Mouse (Mus musculus) left cerebral cortex, adult 2 months (tissue): ENCODE measurements at regions not wholly inside any gene's neighbourhood (a gene's known extent, or its start where the extent isn't known, plus 50 kb on each side); places are given as distances from the start of the nearest gene placed in this dataset.
A peak's percentile ranks its signal among the peaks of the same experiment; 100 is the strongest.
"Not testable (repeated sequence)": the region's sequence is repeated elsewhere in the genome, so short reads cannot be mapped to it uniquely, and the experiment has no call there.

Experiments
- DNase-seq, 2 experiments: peaks; one replicate each; pipeline ENCODE4 v3.0.0; 2021 to 2022; ENCODE audit warnings: low spot score in 2 of 2, mixed read lengths in 1 of 2; ENCODE audit errors: extremely low spot score in 1 of 2
- H3K27ac ChIP-seq: fragments of 200-600 bp; 2 replicates; pipeline ENCODE4 v1.8.1; 2022
- H3K4me3 ChIP-seq: fragments of 200-600 bp; 2 replicates; pipeline ENCODE4 v1.8.1; 2022
- CTCF ChIP-seq: fragments of 200-600 bp; IDR thresholded peaks from 2 replicates; pipeline ENCODE4 v1.8.1; 2022; ENCODE audit warnings: antibody characterized with exemption, mild to moderate bottlenecking, moderate library complexity
- intact Hi-C: fragments of 180-260 bp; cut with DNase I; formaldehyde crosslinking; loops from one replicate; pipeline ENCODE4 v1.15.1; 2025

DNA sequence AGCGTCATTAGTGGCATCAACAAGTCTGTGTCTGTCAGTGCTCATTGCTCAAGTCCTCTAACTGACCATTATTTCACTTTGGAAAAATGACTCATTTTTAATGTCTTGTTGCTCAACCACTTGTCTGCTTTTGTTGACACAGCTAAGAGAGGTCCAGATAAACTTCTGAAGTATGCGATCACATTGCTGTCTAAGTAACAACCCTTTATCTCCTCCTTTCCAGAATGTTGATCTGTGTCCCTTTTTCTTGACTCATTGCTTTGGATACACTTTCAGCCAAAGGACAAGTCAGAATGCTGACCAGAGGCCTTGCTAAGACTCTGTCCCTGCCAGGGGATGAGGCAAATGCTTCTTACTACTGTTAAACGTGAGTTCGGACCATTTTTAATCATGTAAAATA is 407.2 kb upstream of the Zfp507 start:
- no peak overlapping the region for H3K27ac ChIP-seq
- intact Hi-C loops, result no loop called here
- no peak for TF ChIP-seq CTCF
- no peak for DNase-seq
- H3K4me3 ChIP-seq, result no peak overlapping the region

GRCm38 (mm10) chr7:36207525-36208260 is 404.9 kb upstream of the Zfp507 start:
- no peak overlapping the region for H3K4me3 ChIP-seq
- no peak for TF ChIP-seq CTCF
- peak in 1 of 2 experiments; percentile 63 for DNase-seq
- intact Hi-C loops, result no loop called here
- H3K27ac ChIP-seq, result no peak overlapping the region

DNA sequence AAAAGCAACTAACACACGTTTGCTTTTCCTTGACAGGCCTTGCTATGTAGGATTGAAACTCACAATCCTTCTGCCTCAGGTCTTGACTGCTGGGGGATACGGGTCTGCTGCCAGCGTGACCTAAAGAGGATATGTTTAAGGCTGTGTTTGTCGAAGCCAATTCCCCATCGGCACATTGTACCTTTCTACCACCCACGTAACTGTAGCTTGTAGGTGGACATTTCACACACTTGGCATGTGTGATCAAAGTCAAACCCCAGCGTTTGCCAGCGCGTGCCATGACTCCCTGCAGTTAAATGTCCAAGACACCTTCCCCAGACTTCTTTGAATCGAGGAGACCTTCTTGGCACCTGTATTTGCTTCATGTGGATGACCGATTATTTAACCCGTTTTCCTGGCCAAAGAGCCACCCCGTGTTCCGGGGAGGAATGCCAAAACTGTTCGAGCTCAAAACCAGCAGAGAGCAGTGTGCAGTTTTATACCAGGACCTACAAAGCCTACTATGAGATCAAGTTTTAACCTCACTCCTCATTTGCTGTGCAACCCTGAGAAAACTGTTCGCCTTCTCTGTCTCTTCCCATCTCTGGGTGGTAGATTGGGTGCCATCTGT is 395.4 kb upstream of the Zfp507 start:
- Histone ChIP-seq H3K27ac (no peak overlapping the region), H3K4me3 (no peak overlapping the region)
- no peak; the same call in 1 of the 2 replicates for TF ChIP-seq CTCF
- DNase-seq, result no peak
- intact Hi-C loops, result no loop called here

GRCm38 (mm10) chr7:36196154-36196720 is 393.4 kb upstream of the Zfp507 start:
- no peak for DNase-seq
- H3K27ac ChIP-seq, result no peak overlapping the region
- TF ChIP-seq CTCF, result no peak
- no peak overlapping the region for H3K4me3 ChIP-seq
- intact Hi-C loops, result no loop called here

GRCm38 (mm10) chr7:36192645-36193044 is 389.8 kb upstream of the Zfp507 start:
- H3K27ac ChIP-seq, result no peak overlapping the region
- no peak for TF ChIP-seq CTCF
- intact Hi-C loops, result no loop called here
- H3K4me3 ChIP-seq, result no peak overlapping the region
- DNase-seq, result no peak

GRCm38 (mm10) chr7:36177947-36178346 is 375.1 kb upstream of the Zfp507 start:
- TF ChIP-seq CTCF, result no peak; the same call in 1 of the 2 replicates
- intact Hi-C loops, result loop anchor here (5.0 kb wide), 1 partner anchor 116 kb away; no protein-coding TSS in a partner anchor
- no peak for DNase-seq
- no peak overlapping the region for H3K27ac ChIP-seq
- H3K4me3 ChIP-seq, result no peak overlapping the region

GRCm38 (mm10) chr7:36175296-36175695 is 372.5 kb upstream of the Zfp507 start:
- Histone ChIP-seq H3K4me3 (no peak overlapping the region), H3K27ac (no peak overlapping the region)
- DNase-seq, result peak in 1 of 2 experiments; percentile 25
- intact Hi-C loops, result loop anchor here (5.0 kb wide), 1 partner anchor 113 kb away; no protein-coding TSS in a partner anchor
- no peak for TF ChIP-seq CTCF

DNA sequence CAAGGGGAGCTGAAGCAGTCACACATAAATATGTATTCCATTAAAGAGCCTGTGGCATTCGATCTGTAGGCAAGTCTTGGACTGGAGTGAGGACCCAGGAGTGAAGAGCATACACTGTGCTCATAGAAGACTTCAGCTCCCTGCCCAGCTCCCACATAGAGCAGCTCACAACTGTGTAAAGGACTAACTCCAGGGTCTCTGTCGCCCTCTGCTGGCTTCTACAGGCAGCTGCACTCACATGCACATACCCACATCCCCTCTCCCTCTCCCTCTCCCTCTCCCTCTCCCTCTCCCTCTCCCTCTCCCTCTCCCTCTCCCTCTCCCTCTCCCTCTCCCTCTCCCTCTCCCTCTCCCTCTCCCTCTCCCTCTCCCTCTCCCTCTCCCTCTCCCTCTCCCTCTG is 369.7 kb upstream of the Zfp507 start:
- DNase-seq, intact Hi-C loops, H3K4me3 ChIP-seq, H3K27ac ChIP-seq: not testable (repeated sequence)

DNA sequence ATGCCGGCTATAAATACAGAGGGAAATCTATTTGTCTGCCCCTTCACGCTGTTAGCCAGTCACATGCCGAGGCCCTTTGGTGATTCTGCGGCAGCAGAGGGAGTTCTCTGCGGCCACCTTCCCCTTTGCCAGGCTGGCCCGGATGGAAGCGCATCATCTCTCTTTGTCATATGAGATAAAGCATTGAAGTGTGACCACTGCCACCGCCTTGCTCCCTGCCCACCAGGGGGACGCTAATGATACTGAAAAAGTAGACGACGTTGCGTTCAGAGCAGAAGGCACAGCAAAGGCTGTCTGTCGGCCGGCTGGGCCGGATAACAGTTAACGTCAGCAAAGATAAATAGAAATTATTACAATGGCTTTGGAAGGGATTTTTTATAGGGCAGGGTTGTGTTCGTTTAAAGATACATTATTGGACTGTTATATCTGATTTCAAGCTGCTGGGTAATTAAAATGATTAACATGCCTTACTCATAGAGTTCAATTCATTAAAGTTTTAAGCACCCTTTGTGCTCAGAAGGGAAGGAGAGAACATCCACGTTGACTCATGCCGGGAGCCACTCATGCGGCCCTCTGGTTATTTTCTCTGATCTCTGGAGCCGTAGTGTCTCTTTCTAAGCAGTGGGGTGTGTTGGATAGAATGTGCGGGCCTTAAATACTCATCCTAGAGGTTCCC is 354.6 kb upstream of the Zfp507 start:
- H3K4me3 ChIP-seq, result no peak overlapping the region
- intact Hi-C loops, result no loop called here
- no peak for TF ChIP-seq CTCF
- no peak for DNase-seq
- H3K27ac ChIP-seq, result no peak overlapping the region

GRCm38 (mm10) chr7:36156595-36156994 is 353.8 kb upstream of the Zfp507 start:
- no peak overlapping the region for H3K4me3 ChIP-seq
- H3K27ac ChIP-seq, result no peak overlapping the region
- no peak for DNase-seq
- intact Hi-C loops, result no loop called here
- no peak for TF ChIP-seq CTCF

- intact Hi-C loops, result no loop called here
- TF ChIP-seq CTCF, result no peak
- DNase-seq, result no peak
- no peak overlapping the region for H3K27ac ChIP-seq
- no peak overlapping the region for H3K4me3 ChIP-seq
Observed at GRCm38 (mm10) chr7:36155576-36155975, 352.8 kb upstream of the Zfp507 start.

GRCm38 (mm10) chr7:36155159-36155558 is 352.4 kb upstream of the Zfp507 start:
- no peak for DNase-seq
- Histone ChIP-seq H3K4me3 (no peak overlapping the region), H3K27ac (no peak overlapping the region)
- intact Hi-C loops, result no loop called here
- TF ChIP-seq CTCF, result no peak
